Mouse (Mus musculus) layer of hippocampus, postnatal 10 days (tissue): ENCODE data around the gene Lrrc15. TPM values are rescaled to one million over a fixed set of nuclear protein-coding genes. Genes with fewer than 3 reads are reported as not detected.

Experiments used
- DNase-seq, 2 experiments: peaks; one replicate each; pipeline ENCODE4 v3.0.0; 2021; ENCODE audit warnings: low spot score in 2 of 2
- total RNA-seq, 2 experiments: library from RNA; stranded (reverse); gene quantifications; 2 replicates each; pipeline ENCODE4 v1.2.3; 2021

Gene Lrrc15
- total RNA-seq, 2 experiments from 2014 or later = 0.13 to 0.16 TPM

GRCm38 (mm10) chr16:30241623-30242022 is 41.4 kb downstream of the Lrrc15 start:
- no peak for DNase-seq

DNA sequence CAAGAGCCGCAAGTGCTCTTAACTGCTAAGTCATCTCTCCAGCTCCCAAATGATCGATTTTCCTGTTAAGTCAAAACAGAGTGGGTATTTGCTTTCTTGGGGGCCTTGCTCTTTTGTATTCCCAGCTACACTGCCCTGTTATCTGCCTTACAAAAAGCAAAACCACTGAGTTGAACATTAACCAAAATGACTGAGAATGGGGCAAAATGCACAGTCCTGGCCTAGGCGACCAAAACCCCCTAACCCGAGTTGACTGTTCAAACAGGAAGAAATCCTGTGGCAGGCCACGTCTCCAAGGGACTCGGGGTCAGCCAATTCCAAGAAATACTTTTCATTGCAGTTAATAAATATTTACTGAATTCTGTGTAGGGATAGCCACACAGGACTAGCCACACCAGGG is 44.3 kb downstream of the Lrrc15 start:
- no peak for DNase-seq

DNA sequence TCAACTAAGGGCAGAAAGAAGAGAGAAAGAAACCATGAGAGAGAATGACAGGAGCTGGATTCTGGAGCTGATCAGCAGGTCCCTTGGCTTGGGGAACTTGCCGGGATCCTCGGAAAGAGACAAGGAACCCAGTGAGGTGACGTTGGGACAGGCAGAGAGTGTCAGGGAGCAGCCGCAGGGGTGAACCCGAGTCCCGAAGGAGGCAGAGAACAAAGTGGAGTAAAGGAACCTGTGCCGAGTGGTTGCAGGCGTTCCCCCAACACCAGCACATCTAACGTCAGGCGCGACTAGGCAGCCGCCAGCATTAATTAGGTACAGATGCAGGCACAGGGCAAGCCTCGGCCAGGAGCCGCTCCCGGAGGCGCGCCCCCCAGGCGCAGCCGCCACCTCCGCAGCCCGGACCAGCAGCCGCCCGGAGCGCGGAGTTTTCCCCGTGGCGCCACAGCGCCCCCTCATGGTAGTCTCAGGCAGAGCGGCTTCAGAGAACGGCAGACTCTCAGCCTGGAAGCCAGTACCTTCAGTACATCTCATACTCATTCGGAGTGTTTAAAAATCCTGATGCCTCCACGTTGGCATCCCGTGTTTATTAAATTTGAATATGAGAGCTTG is 46.9 kb downstream of the Lrrc15 start:
- peak; percentile 93 to 94 for DNase-seq

DNA sequence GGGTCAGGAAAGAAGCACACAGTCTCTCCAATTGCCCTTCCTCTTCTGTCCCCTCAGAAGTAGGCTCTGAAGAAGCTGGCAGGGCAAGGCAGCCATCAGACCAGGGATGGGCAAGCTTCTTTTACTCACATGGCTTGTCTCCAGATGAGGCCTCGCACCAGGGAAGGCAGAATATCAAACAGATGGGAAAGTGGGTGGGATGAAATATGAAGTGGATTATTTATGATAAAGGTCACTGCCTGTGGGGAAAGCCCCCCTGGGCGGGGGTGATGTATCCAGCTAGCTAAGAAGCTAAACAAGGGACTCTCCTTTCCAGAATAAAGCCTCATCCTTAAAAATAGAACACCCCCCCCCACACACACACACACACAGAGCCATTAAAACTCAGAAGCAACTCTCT is 47.5 kb downstream of the Lrrc15 start:
- DNase-seq = peak in 1 of 2 experiments; percentile 17

GRCm38 (mm10) chr16:30234636-30235546 is 48.2 kb downstream of the Lrrc15 start:
- peak in 1 of 2 experiments; percentile 27 for DNase-seq

DNA sequence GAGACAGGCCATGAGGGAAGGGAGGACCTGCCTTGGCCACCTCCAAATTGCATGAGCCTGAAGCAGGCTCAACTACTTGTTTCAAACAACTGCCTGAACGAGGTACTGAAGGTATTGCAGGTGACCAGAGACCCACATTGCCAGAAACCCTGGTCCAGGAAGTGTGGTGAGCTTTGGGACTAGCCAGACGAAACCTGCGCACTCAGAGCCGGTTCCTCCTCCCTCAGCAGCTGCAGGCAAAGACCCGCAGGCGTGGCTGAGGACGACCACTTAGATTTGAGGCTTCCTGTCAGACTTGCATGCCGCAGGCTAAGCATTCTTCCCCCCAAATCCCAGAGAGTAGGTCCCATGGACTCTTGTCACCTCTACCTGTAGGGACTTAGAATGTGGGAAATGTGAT is 49.0 kb downstream of the Lrrc15 start:
- DNase-seq = no peak

GRCm38 (mm10) chr16:30231882-30232604 is 51.0 kb downstream of the Lrrc15 start:
- DNase-seq = peak in 1 of 2 experiments; percentile 12

DNA sequence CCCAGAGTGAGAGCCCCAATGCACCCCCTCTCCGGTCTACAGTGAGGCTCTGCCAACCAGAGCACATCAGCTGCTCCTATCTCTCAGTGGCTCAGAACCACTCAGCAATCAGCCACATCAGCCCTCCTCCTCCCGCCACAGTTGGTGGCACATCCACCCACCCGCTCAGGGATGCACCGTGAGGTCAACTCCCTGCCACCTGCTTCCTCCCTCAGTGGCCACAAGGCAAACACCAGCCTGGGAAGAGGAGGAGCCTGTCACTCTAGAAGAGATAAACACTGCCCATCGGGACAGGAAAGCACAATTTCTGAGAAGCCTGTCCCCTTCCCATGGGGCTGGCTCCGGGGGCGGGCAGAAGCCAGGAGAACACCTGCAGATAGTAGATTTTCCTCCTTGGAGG is 55.7 kb downstream of the Lrrc15 start:
- no peak for DNase-seq

DNA sequence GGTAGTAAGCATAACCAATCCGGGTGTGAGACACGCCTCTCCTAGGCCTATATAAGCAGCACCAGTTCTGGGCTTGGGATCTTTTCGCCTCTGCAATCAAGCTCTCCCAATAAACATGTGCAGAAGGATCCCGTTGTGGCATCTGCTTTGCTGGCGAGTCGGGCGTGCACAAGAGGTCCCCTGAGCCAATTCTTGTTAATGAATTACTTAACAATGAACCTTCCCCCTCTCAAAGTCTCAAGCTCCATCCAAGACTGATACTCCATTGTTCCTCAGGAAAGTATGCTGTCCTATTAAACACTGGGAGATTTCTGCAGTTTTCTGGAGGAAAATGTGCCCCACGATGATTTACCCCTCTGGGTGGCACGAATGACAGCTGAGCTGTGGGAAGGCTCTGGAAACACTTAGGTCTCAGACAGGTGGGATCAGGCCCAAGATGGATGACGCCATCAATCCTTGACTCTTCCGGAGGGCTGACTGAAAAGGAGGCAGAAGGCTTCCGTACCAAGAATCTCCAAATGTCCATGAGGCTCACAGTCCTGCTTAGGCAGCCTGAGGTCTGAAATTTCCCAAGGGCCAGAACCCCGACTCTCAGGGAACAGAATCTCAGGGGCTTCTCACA is 61.8 kb downstream of the Lrrc15 start:
- no peak for DNase-seq

Other genes starting within 250 kb of the Lrrc15 start
- 10 to 100 TPM; 14.5 to 19.2 TPM for gene Hes1, start 218.9 kb downstream of the Lrrc15 start, total RNA-seq
- gene Cpn2, start 15.8 kb downstream of the Lrrc15 start, total RNA-seq = not detected
- gene Gp5, start 27.5 kb upstream of the Lrrc15 start, total RNA-seq = 1 to 10 TPM; 1.7 to 2.1 TPM
- gene Atp13a3, start 122.7 kb upstream of the Lrrc15 start, total RNA-seq = 10 to 100 TPM; 63.7 to 72.4 TPM